ENCODE assay signal across 8 mouse cellular contexts in genomic region chr6:31220184-31220931, GRCm38 (mm10).
DNase-seq lines count a peak whose midpoint lies in the region; ATAC-seq and TF ChIP-seq lines count a peak whose summit lies in the region.

No protein-coding gene starts in this region.

- no peak for ATAC-seq in forebrain, embryonic 16.5 days
- ATAC-seq in lung, embryonic 16.5 days (ENCODE audit: low read depth) = peak; percentile 47; the same call in 1 of the 2 replicates

- no peak overlapping the region for H3K27ac ChIP-seq in forebrain, embryonic 16.5 days (ENCODE audit: low read length)
- no peak overlapping the region for H3K27ac ChIP-seq in lung, embryonic 16.5 days (ENCODE audit: low read length)
- peak overlapping the region; percentile 99 for H3K27ac ChIP-seq in olfactory bulb, adult 2 months (ENCODE audit: insufficient read depth, low read depth, low read length)

- 3% methylated on average over 30 of the region's 30 CpGs for WGBS in forebrain, embryonic 16.5 days
- 1% methylated on average over 30 of the region's 30 CpGs for WGBS in lung, embryonic 16.5 days
- 1% methylated on average over 30 of the region's 30 CpGs for WGBS in olfactory bulb, adult 2 months

- peaks cover 44% of the 10 kb centered on the region for H3K4me1 ChIP-seq in forebrain, embryonic 16.5 days (replicated peaks; ENCODE audit: control insufficient read depth, insufficient read depth, low read length)
- H3K4me1 ChIP-seq in lung, embryonic 16.5 days (replicated peaks; ENCODE audit: control insufficient read depth, insufficient read depth, low read length) = peaks cover 22% of the 10 kb centered on the region
- H3K4me1 ChIP-seq in olfactory bulb, adult 2 months (ENCODE audit: control insufficient read depth, insufficient read depth, low read length) = 0 out of 2 replicates have a peak, but pooled peaks cover 8% of the 10 kb centered on the region

- H3K27me3 ChIP-seq in forebrain, embryonic 16.5 days (replicated peaks; ENCODE audit: control insufficient read depth, insufficient read depth, low read length) = peaks cover 40% of the 10 kb centered on the region
- H3K27me3 ChIP-seq in lung, embryonic 16.5 days (ENCODE audit: control insufficient read depth, insufficient read depth, low read depth, low read length) = peaks cover 59% of the 10 kb centered on the region

- TF ChIP-seq CTCF in olfactory bulb, adult 2 months (IDR thresholded peaks at IDR 0.05; ENCODE audit: insufficient read depth, low read depth, low read length) = no peak

- peak; percentile 78 for DNase-seq in ES-CJ7 (ENCODE audit: low read depth, low spot score)
- peak; percentile 60 for DNase-seq in cerebellum, adult 11 months
- DNase-seq in heart, postnatal 14 days = peak; percentile 74 to 78
- peak; percentile 64 to 70 for DNase-seq in kidney, postnatal 4 days
- peak; percentile 57 for DNase-seq in thymus, postnatal 25 days

- intact Hi-C loops in heart, postnatal 14 days (cut with DNase I) = loop anchor here (5.0 kb wide), 2 partner anchors 62 to 237 kb away; no protein-coding TSS in a partner anchor

- peak overlapping the region; percentile 60 for H3K4me2 ChIP-seq in forebrain, embryonic 16.5 days (ENCODE audit: low read length)
- peak overlapping the region; percentile 64 for H3K4me2 ChIP-seq in lung, embryonic 16.5 days (ENCODE audit: low read depth, low read length)

- no peaks in the 10 kb centered on the region for H3K9me3 ChIP-seq in forebrain, embryonic 16.5 days (ENCODE audit: control insufficient read depth, low read length)
- H3K9me3 ChIP-seq in lung, embryonic 16.5 days (ENCODE audit: control insufficient read depth, low read length) = no peaks in the 10 kb centered on the region

- peak overlapping the region; percentile 40 for H3K9ac ChIP-seq in forebrain, embryonic 16.5 days (replicated peaks; ENCODE audit: low read depth, low read length)
- H3K9ac ChIP-seq in lung, embryonic 16.5 days (ENCODE audit: low read length) = peak overlapping the region; percentile 39; the same call in 1 of the 2 replicates

- TF ChIP-seq POLR2A in olfactory bulb, adult 2 months (IDR thresholded peaks at IDR 0.05; ENCODE audit: insufficient read depth, low read depth, low read length) = no peak

- H3K4me3 ChIP-seq in forebrain, embryonic 16.5 days (replicated peaks; ENCODE audit: low read length) = peak overlapping the region; percentile 38
- H3K4me3 ChIP-seq in lung, embryonic 16.5 days (ENCODE audit: low read length) = peak overlapping the region; percentile 41
- H3K4me3 ChIP-seq in olfactory bulb, adult 2 months (ENCODE audit: insufficient read depth, low read depth, low read length) = peak overlapping the region; percentile 85

- no peaks in the 10 kb centered on the region for H3K36me3 ChIP-seq in forebrain, embryonic 16.5 days (ENCODE audit: control insufficient read depth, insufficient read depth)
- H3K36me3 ChIP-seq in lung, embryonic 16.5 days (ENCODE audit: control insufficient read depth, insufficient read depth, low read length) = no peaks in the 10 kb centered on the region
